Mouse (Mus musculus) erythroblast, embryonic 14.5 days (primary cell): ENCODE results near the gene Rad51d.
"Not testable (repeated sequence)": the region's sequence is repeated elsewhere in the genome, so short reads cannot be mapped to it uniquely, and the experiment has no call there.

Experiments
- GATA1 ChIP-seq: IDR thresholded peaks from 2 replicates; pipeline ENCODE4 v1.6.1; 2012; ENCODE audit warnings: low read length, inconsistent platforms, mixed read lengths
- TAL1 ChIP-seq: IDR thresholded peaks from 3 replicates; pipeline ENCODE4 v1.6.1; 2012; ENCODE audit warnings: low read length, inconsistent platforms, mixed read lengths

DNA sequence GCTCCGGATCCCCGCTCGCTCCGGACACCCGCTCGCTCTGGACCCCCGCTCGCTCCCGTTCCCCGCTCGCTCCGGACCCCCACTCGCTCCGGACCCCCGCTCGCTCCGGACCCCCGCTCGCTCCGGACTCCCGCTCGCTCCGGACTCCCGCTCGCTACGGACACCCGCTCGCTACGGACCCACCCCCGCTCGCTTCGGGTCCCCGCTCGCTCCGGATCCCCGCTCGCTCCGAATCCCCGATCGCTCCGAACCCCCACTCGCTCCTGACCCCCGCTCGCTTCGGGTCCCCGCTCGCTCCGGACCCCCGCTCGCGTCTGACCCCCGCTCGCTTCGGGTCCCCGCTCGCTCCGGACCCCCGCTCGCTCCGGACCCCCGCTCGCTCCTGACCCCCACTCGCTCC lies 40.7 kb upstream of the Rad51d start:
- TF ChIP-seq GATA1, TAL1: not testable (repeated sequence)
